Mouse (Mus musculus): Measurements from ENCODE around the gene Mkln1. TPM values are rescaled to one million over a fixed set of nuclear protein-coding genes. Genes with fewer than 3 reads are reported as not detected.
A peak's percentile ranks its signal among the peaks of the same experiment; 100 is the strongest.

Mkln1 gene
- polyA plus RNA-seq, 2 experiments = 39.4 to 133 TPM

- ATAC-seq (ENCODE audit: insufficient read depth) (no peak), DNase-seq (ENCODE audit: low read depth in 3 of 3, low spot score in 3 of 3) (no peak)
- Histone ChIP-seq H3K9ac (replicated peaks) (no peak overlapping the region), H3K4me1 (replicated peaks; ENCODE audit: control insufficient read depth in 2 of 2, insufficient read depth in 2 of 2, low read length in 1 of 2) (no peaks in the 10 kb centered on the region), H3K4me3 (ENCODE audit: insufficient read depth in 1 of 2, low read depth in 2 of 2, low read length in 2 of 2) (no peak overlapping the region), H3K36me3 (replicated peaks; ENCODE audit: control insufficient read depth, insufficient read depth, low read depth) (peaks cover 10% of the 10 kb centered on the region), H3K27me3 (ENCODE audit: control insufficient read depth, insufficient read depth, low read length) (no peaks in the 10 kb centered on the region), H3K4me2 (ENCODE audit: low read depth) (no peak overlapping the region), H3K27ac (no peak overlapping the region), H3K9me3 (ENCODE audit: control insufficient read depth, low read length) (no peaks in the 10 kb centered on the region)
- TF ChIP-seq CTCF (IDR thresholded peaks at IDR 0.05; ENCODE audit: low read depth) (peak; percentile 57), EP300 (IDR thresholded peaks at IDR 0.05; ENCODE audit: low read depth) (no peak)
These were observed 55.2 kb downstream of the Mkln1 start for GRCm38 (mm10) chr6:31453735-31454134.

- no peak for TF ChIP-seq CTCF (IDR thresholded peaks at IDR 0.05; ENCODE audit: low read depth)
- TF ChIP-seq EP300 (IDR thresholded peaks at IDR 0.05; ENCODE audit: low read depth) = no peak
- Histone ChIP-seq H3K9ac (replicated peaks) (no peak overlapping the region), H3K4me3 (ENCODE audit: insufficient read depth in 1 of 2, low read depth in 2 of 2, low read length in 2 of 2) (no peak overlapping the region), H3K9me3 (ENCODE audit: control insufficient read depth, low read length) (no peaks in the 10 kb centered on the region), H3K27ac (no peak overlapping the region), H3K36me3 (replicated peaks; ENCODE audit: control insufficient read depth, insufficient read depth, low read depth) (peaks cover 7% of the 10 kb centered on the region), H3K27me3 (ENCODE audit: control insufficient read depth, insufficient read depth, low read length) (no peaks in the 10 kb centered on the region), H3K4me2 (ENCODE audit: low read depth) (no peak overlapping the region), H3K4me1 (replicated peaks; ENCODE audit: control insufficient read depth in 2 of 2, insufficient read depth in 2 of 2, low read length in 1 of 2) (no peaks in the 10 kb centered on the region)
- ATAC-seq (ENCODE audit: insufficient read depth) = no peak
- 92% methylated on average over 2 of the region's 2 CpGs for WGBS (ENCODE audit: insufficient replicate concordance)
- no peak for DNase-seq (ENCODE audit: low read depth in 3 of 3, low spot score in 3 of 3)
These were observed 56.8 kb downstream of the Mkln1 start for GRCm38 (mm10) chr6:31455376-31455775.

GRCm38 (mm10) chr6:31456988-31457387, 58.5 kb downstream of the Mkln1 start:
- Histone ChIP-seq H3K9ac (replicated peaks) (no peak overlapping the region), H3K27ac (no peak overlapping the region), H3K27me3 (ENCODE audit: control insufficient read depth, insufficient read depth, low read length) (no peaks in the 10 kb centered on the region), H3K4me2 (ENCODE audit: low read depth) (no peak overlapping the region), H3K4me1 (replicated peaks; ENCODE audit: control insufficient read depth in 2 of 2, insufficient read depth in 2 of 2, low read length in 1 of 2) (no peaks in the 10 kb centered on the region), H3K36me3 (replicated peaks; ENCODE audit: control insufficient read depth, insufficient read depth, low read depth) (peaks cover 9% of the 10 kb centered on the region), H3K9me3 (ENCODE audit: control insufficient read depth, low read length) (no peaks in the 10 kb centered on the region), H3K4me3 (ENCODE audit: insufficient read depth in 1 of 2, low read depth in 2 of 2, low read length in 2 of 2) (no peak overlapping the region)
- ATAC-seq (ENCODE audit: insufficient read depth) (no peak), DNase-seq (ENCODE audit: low read depth in 3 of 3, low spot score in 3 of 3) (no peak)
- TF ChIP-seq EP300 (IDR thresholded peaks at IDR 0.05; ENCODE audit: low read depth) = no peak
- TF ChIP-seq CTCF (IDR thresholded peaks at IDR 0.05; ENCODE audit: low read depth) = no peak
- WGBS (ENCODE audit: insufficient replicate concordance) = 79% methylated on average over 1 of the region's 1 CpGs

GRCm38 (mm10) chr6:31469431-31469830, 70.9 kb downstream of the Mkln1 start:
- TF ChIP-seq EP300 (IDR thresholded peaks at IDR 0.05; ENCODE audit: low read depth) (no peak), CTCF (IDR thresholded peaks at IDR 0.05; ENCODE audit: low read depth) (no peak)
- Histone ChIP-seq H3K4me1 (replicated peaks; ENCODE audit: control insufficient read depth in 2 of 2, insufficient read depth in 2 of 2, low read length in 1 of 2) (peaks cover 0 to 3% of the 10 kb centered on the region in 2 experiments; a peak in 1 of 4 replicates), H3K36me3 (replicated peaks; ENCODE audit: control insufficient read depth, insufficient read depth, low read depth) (peaks cover 7% of the 10 kb centered on the region), H3K9me3 (ENCODE audit: control insufficient read depth, low read length) (no peaks in the 10 kb centered on the region), H3K27me3 (ENCODE audit: control insufficient read depth, insufficient read depth, low read length) (no peaks in the 10 kb centered on the region), H3K27ac (no peak overlapping the region), H3K9ac (replicated peaks) (no peak overlapping the region), H3K4me2 (ENCODE audit: low read depth) (no peak overlapping the region), H3K4me3 (ENCODE audit: insufficient read depth in 1 of 2, low read depth in 2 of 2, low read length in 2 of 2) (no peak overlapping the region)
- DNase-seq (ENCODE audit: low read depth in 3 of 3, low spot score in 3 of 3) (no peak), ATAC-seq (ENCODE audit: insufficient read depth) (no peak)
- 91% methylated on average over 6 of the region's 6 CpGs for WGBS (ENCODE audit: insufficient replicate concordance)

GRCm38 (mm10) chr6:31478221-31478620, 79.7 kb downstream of the Mkln1 start:
- 68% methylated on average over 4 of the region's 4 CpGs for WGBS (ENCODE audit: insufficient replicate concordance)
- no peaks in the 10 kb centered on the region for H3K4me1 ChIP-seq (replicated peaks; ENCODE audit: control insufficient read depth in 2 of 2, insufficient read depth in 2 of 2, low read length in 1 of 2)
- H3K27me3 ChIP-seq (ENCODE audit: control insufficient read depth, insufficient read depth, low read length) = no peaks in the 10 kb centered on the region
- ATAC-seq (ENCODE audit: insufficient read depth) = no peak
- no peak for DNase-seq (ENCODE audit: low read depth in 3 of 3, low spot score in 3 of 3)
- no peak overlapping the region for H3K27ac ChIP-seq
- peaks cover 17% of the 10 kb centered on the region for H3K36me3 ChIP-seq (replicated peaks; ENCODE audit: control insufficient read depth, insufficient read depth, low read depth)
- no peak overlapping the region for H3K9ac ChIP-seq (replicated peaks)
- H3K4me3 ChIP-seq (ENCODE audit: insufficient read depth in 1 of 2, low read depth in 2 of 2, low read length in 2 of 2) = no peak overlapping the region
- H3K9me3 ChIP-seq (ENCODE audit: control insufficient read depth, low read length) = no peaks in the 10 kb centered on the region
- no peak overlapping the region for H3K4me2 ChIP-seq (ENCODE audit: low read depth)
- TF ChIP-seq CTCF (IDR thresholded peaks at IDR 0.05; ENCODE audit: low read depth) = peak; percentile 49
- TF ChIP-seq EP300 (IDR thresholded peaks at IDR 0.05; ENCODE audit: low read depth) = no peak

Measured in liver, embryonic 14.5 days (tissue).